Mouse (Mus musculus) right cerebral cortex, postnatal 10 days (tissue): ENCODE results near the gene S100a10.

Experiments
- DNase-seq, 2 experiments: peaks; one replicate each; pipeline ENCODE4 v3.0.0; 2021; ENCODE audit warnings: low spot score in 2 of 2

Gene S100a10

GRCm38 (mm10) chr3:93580039-93580403 lies 25.1 kb downstream of the S100a10 start:
- DNase-seq, result no peak

GRCm38 (mm10) chr3:93580946-93581345 lies 26.1 kb downstream of the S100a10 start:
- no peak for DNase-seq

DNA sequence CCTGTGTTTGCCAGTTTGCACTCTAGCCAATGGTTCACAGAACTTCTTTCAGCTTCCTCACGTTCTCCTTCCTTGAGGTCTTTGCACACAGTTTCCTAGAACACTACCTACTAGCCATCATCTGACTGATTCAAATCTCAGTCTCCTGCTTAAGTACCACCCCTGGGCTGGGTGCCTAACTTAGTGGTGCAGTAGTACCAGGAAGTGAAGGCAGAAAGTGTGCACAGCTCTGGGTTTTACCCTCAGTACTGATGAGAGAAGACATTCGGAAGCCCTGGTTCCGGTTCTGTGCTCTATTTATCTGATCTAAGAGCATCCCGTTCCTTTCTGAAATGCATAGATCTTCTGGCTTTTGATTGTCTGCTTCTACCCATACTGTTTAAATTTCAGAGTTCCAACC lies 26.8 kb downstream of the S100a10 start:
- no peak for DNase-seq

DNA sequence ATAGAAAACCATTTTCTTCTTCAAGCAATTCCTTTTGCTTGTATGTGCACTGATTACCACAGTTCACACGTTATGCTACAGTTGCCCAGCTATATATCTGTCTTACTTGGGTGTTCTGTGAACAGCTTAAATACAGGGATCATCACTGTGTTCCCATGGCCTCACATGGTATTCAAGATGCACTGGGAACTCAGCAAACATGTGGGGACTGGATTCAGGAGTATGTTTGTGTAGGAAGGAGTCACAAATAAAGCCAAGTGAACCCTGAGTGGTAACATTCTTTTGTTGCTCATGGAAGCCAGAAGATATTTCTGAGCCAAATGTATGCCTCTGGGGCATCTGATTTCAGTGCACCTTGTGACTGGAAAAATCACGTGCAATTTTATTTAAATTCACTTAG lies 28.2 kb downstream of the S100a10 start:
- DNase-seq, result no peak

DNA sequence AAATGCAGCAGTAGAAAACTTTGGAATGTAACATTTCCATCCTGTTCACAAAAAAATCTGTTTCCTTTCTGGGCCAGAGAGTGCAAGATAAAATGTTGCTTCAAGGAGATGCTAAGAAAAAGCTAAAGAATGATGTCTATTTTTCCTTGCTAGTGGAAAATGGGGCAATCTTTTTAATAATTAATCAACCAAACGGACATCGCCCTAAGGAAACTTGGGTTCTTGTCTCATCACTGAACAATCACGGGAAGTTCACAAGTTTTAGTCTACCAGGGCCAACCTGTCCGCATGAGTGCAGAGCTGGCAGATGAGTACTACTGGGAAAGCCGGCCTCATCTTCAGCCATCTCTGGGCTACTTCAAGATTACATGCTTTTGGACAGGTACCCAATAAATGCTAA lies 34.7 kb downstream of the S100a10 start:
- no peak for DNase-seq

- DNase-seq, result no peak
These were observed 35.4 kb downstream of the S100a10 start for GRCm38 (mm10) chr3:93590256-93590655.

DNA sequence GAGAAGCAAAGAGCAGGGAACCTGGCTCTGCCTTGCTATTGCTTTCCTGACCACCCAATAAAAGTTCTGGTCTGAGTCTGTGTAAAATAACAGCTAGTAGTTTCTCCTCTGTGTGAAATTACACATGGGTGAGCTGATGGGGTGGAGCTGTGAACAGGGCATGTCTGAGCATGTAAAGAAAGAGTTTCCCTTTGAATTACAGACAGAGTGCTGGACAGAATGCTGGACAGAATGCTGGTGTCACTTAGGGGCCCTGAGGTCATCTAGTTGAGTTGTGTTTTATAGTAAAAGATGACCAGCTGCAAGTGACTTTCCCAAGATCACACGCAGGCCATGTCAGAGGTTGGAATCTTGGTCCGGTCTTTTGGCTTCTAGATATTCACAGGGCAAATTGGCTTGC lies 37.2 kb downstream of the S100a10 start:
- no peak for DNase-seq

GRCm38 (mm10) chr3:93592976-93593375 lies 38.1 kb downstream of the S100a10 start:
- DNase-seq, result no peak

DNA sequence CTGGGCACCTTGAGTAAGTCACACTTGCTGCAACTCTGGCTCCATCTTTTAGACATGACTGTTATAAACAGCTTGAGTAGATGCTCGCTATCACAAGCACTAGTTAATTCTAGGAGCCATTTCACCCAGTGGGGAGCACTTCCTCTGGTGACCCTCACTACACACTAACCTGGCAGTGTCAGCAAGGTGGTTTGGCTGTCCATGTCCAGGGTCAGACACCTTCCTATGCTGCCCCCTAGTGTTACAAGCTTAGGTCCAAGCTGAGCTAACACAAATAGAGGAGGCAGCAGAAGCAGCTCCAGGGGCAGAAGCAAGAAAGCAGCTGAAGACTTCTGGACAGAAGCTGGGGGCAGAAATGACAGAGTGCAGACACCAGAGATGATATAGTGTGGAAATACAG lies 38.6 kb downstream of the S100a10 start:
- DNase-seq, result no peak

GRCm38 (mm10) chr3:93596632-93597031 lies 41.8 kb downstream of the S100a10 start:
- DNase-seq, result no peak

- peak in 1 of 2 experiments; percentile 22 for DNase-seq
These were observed 42.5 kb downstream of the S100a10 start for GRCm38 (mm10) chr3:93597221-93597913.

DNA sequence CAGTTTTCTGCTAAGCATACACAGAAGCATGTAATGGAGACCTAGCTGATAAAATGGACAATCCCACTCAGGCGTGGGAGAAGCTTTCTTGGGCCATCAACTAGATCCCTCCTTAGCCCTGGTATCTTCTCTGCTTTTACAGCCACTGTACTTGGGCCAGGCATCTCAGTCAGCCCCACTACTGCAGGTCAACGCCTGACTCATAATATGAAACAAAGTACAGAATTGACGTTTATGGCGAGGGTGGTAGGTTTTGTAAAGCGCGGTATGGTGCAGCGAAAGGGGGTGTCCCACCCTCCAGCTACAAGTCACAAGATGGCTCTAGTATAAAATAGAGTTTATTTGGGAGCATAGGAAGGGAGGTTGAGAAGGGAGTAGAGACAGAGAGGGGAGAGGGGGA lies 43.1 kb downstream of the S100a10 start:
- DNase-seq, result no peak

DNA sequence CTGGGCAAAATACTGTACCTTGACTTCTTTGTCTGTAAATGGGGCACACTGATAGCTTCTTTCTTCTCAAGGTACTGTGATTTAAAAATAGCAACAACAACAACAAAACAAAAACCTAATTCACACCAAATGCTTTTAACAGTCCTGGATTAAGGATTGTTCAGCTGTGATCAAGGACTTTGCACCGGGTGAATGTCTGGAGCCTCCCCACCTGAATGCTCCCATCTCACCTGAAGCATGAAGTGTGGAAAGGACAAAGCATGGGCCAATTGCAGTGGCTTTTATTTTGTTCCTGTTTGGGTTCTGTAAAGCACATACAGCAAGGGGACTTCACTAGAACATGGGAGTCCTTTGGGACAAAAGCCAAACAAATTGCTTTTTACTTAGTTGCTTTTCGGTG lies 45.3 kb downstream of the S100a10 start:
- DNase-seq, result no peak

DNA sequence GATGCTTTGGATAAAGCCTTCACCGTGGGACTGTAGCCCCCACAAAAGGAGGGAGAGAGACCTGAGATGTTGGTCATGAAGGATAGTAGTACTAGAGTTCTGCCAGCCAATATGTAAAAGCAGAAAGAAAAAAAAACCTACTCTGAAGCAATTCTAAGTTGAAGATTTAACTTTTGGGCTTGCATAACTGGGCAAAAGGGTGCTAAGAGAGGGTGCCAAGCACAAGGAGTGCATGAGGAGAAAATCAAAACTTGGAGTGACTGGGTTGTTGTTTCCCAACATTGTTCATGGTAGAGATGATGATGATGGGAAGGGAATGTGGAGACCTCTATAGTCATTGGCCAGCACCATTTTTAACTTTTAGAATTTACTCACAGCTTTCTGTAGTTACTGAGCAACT lies 47.0 kb downstream of the S100a10 start:
- no peak for DNase-seq

DNA sequence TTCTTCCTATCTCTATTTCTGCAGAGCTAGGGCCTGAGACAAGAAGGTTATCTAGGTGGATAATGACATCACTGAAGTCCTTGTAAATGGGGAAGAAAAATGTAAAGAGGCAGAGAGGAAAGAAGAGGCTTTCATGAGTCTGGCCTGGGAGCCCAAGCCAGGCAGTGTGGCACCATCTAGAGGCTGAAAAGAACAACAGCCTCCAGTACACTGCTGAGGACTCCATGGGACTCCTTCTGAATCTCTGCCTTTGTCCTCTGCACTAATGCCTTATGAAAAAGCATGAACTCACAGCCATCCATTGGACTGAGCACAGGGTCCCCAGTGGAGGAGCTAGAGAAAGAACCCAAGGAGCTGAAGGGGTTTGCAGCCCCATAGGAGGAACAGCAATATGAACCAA lies 54.1 kb downstream of the S100a10 start:
- peak; percentile 35 for DNase-seq
